Mouse (Mus musculus) bone marrow, adult 2 months (tissue): ENCODE measurements around the gene Acad10. TPM values are rescaled to one million over a fixed set of nuclear protein-coding genes. Genes with fewer than 3 reads are reported as not detected.
A peak's percentile ranks its signal among the peaks of the same experiment; 100 is the strongest.

Experiments
- H3K27ac ChIP-seq: fragments of 200-500 bp; 2 replicates; pipeline ENCODE4 v1.5.1; 2012; ENCODE audit warnings: low read depth, mild to moderate bottlenecking, control low read depth, inconsistent platforms, low read length; ENCODE audit not compliant: control insufficient read depth, poor library complexity, insufficient read depth
- H3K4me1 ChIP-seq: fragments of 200-500 bp; 2 replicates; pipeline ENCODE4 v1.6.1; 2011; ENCODE audit warnings: low read length; ENCODE audit not compliant: control insufficient read depth, insufficient read depth
- H3K4me3 ChIP-seq: fragments of 200-500 bp; replicated peaks from 2 replicates; pipeline ENCODE3; 2011; ENCODE audit warnings: mild to moderate bottlenecking, low read depth, low read length, control low read depth; ENCODE audit not compliant: control insufficient read depth
- CTCF ChIP-seq: fragments of 200-500 bp; IDR thresholded peaks from 2 replicates; pipeline ENCODE4 v1.5.1; 2011; ENCODE audit warnings: low read length, control low read depth; ENCODE audit not compliant: control insufficient read depth, insufficient read depth
- POLR2A ChIP-seq: fragments of 200-500 bp; IDR thresholded peaks from 2 replicates; pipeline ENCODE4 v1.6.1; 2011; ENCODE audit warnings: low read depth, mild to moderate bottlenecking, control low read depth, low read length, borderline replicate concordance; ENCODE audit not compliant: control insufficient read depth
- WGBS: fragments of 180-500 bp; shearing (Covaris S2); methylation state at CpG from one replicate; pipeline ENCODE4 v1.1.7; 2018; 5-methylcytosine and 5-hydroxymethylcytosine counted together
- polyA plus RNA-seq: library from polyadenylated mRNA; stranded (reverse); fragments of >200 nt; gene quantifications from 2 replicates; pipeline ENCODE4 v1.2.4, GENCODE M21; 2011; ENCODE audit warnings: low replicate concordance; ENCODE audit not compliant: missing spikeins, insufficient read depth, insufficient read length

Gene Acad10
- polyA plus RNA-seq, 1 experiment, result 8.6 TPM

DNA sequence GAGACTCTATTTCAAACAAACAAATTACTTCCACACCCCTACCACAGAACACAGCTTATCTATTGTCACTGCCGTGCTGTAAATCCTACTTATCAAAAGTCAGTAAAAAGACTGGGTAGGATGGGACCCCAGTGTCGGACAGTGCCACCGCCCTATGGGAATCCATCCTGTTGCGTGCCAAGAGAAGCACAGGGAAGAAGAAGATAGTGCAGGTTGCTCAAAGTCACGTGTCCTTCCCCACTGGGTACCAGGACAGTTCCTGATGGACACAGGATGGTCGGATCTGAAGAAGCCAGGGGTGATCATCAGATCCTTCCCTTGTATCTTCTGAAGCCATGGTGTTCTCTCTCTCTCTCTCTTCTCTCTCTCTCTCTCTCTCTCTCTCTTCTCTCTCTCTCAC, 64.6 kb downstream of the Acad10 start:
- H3K27ac ChIP-seq, result no peak overlapping the region
- H3K4me1 ChIP-seq, result peaks cover 17% of the 10 kb centered on the region
- no peak overlapping the region for H3K4me3 ChIP-seq
- no peak for TF ChIP-seq CTCF
- TF ChIP-seq POLR2A, result no peak
- WGBS, result 59% methylated on average over 6 of the region's 6 CpGs

DNA sequence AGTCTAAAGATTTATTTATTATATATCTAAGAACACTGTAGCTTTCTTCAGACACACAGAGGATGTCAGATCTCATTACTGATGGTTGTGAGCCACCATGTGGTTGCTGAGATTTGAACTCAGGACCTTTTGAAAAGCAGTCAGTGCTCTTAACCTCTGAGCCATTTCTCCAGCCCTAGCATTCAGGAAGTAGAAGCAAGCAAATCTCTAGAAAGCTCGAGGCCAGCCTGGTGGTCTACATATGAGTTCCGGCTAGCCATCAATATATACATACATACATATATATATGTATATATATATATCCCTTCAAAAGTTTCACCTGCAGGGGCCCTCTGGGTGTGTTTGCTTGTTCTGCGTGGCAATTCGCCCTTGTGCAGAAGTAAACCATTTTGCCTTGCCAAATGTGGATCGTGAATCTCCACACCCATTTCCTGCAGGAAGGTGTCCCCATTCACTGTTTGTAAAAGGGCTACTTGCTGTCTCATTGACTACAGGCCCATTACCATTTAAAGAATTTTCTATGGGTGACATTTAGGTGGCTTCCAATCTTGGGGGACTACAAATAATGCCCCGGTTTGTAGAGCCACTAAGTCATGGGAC, 65.5 kb downstream of the Acad10 start:
- WGBS, result 40% methylated on average over 6 of the region's 6 CpGs
- peaks cover 17% of the 10 kb centered on the region for H3K4me1 ChIP-seq
- H3K4me3 ChIP-seq, result no peak overlapping the region
- TF ChIP-seq CTCF, result no peak
- no peak for TF ChIP-seq POLR2A
- no peak overlapping the region for H3K27ac ChIP-seq

DNA sequence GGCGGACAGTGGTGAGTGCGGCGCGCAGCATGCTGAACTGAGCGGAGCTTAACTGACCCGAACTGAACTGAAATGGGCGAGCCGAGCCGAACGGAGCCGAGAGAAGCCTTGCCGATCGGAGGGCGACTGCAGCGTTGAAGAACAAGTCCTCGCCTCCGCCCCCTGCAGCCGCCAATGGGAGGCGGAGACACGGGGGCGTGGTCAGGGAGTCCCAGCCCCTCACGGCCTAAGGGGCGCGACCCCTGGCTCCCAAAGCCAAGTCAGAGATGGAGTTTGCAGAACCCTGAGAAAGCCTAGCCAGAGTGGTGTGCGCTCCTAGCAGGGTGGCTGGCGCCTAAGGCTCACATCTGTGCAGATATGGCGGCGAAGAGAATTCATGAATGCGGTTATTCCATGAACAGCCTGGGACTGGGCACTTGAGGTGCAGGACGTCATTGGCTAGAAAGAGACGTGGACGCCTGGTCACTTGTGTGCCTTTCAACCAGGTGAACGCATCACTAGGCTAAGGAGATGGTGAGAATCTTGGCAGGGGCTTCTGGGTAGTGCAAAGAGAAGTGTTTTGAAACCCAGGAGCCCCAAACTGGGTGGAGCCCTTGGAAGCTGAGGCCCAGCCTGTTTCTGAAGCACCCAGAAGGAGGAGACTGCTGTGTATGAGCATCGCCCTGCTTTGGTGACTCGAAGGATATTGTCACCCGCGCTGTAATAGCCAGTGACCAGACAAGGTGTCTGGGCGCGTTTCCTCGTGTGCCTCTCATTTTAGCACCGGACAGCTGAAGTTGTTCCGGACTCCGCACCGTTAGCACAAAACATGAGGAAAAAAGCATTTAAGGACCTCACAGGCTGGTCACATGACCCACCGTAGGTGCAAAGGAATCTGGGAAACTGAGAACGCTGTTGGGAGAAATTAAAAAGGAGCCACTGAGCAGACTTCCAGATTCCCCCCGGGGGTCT, 66.6 kb downstream of the Acad10 start, which contains the start of gene Aldh2:
Gene Aldh2 (minus strand): TSS at position 374 of the 951 bp plus-strand sequence.
- TF ChIP-seq CTCF, result no peak
- peak; percentile 94 for TF ChIP-seq POLR2A
- Histone ChIP-seq H3K4me1 (peaks cover 18% of the 10 kb centered on the region), H3K4me3 (peak within 1 kb of the TSS; percentile 76), H3K27ac (peak within 1 kb of the TSS; percentile 67)
- under 1% methylated on average over 47 of the region's 47 CpGs for WGBS

DNA sequence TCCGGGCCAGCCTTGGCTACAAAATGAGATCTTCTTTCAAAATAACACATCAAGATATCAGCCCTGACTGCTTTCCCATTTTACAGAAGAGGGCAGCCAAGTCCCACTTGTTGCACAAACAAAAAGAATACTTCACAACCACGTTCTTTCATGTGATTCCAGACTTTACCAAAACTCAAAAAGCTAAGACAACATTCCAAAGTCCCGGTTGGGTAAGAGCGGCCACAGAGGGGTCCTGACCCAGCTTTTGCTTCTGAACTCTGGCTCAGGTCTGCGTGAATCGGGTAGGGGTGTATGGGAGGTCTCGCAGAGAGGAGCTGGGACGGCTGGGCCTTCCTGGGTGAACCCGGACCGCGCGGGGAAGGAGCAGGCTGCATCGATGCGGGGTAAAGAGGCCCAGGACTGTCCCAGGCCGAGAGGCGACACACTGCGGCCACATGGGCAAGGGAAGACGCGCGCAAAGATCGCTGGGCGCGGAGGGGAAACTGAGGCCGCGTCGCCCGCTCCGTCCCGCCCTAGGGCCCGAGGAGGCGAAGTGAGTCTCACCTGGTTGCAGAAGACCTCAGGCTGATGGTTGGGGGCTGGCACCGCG, 67.4 kb downstream of the Acad10 start:
- Histone ChIP-seq H3K4me3 (peak overlapping the region; percentile 76), H3K27ac (peak overlapping the region; percentile 67), H3K4me1 (peaks cover 16% of the 10 kb centered on the region)
- WGBS, result 2% methylated on average over 33 of the region's 33 CpGs
- TF ChIP-seq POLR2A (no peak), CTCF (no peak)

DNA sequence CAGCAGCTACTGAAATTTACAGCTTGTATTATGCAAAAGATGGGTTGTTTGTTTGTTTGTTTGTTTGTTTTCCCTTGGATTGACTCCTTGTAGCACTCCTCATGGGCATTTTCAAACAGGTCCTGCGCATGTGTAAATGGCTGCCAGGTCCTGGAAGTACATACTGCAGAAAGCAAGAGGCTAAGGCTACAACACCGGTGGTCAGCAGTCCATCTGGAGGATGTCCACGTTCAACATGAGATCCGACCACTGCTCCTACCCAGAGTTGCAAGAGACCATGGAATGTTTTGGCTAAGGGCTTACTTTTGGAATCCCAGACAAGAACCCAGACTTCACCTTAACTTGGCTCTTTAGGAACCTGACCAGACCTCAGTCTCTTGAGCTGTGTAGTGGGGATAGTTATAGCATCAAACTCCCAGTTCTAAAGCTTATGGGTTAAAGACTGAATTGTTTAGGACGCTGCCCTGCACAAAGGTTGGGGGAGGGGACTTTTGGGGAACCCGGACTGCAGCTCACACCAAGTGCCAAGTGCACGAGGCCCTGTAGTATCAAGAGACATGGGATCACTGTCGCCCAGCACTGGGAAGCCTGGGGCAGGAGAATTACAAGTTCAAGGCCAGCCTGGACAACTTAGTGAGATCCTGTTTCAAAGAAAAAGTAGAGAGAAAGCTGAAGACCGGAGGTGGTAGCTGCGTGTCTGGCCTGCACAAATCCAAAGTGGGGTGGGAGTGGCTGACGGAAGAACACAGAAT, 68.1 kb downstream of the Acad10 start:
- WGBS, result 23% methylated on average over 11 of the region's 11 CpGs
- Histone ChIP-seq H3K4me1 (peaks cover 15% of the 10 kb centered on the region), H3K4me3 (peak overlapping the region; percentile 76)

DNA sequence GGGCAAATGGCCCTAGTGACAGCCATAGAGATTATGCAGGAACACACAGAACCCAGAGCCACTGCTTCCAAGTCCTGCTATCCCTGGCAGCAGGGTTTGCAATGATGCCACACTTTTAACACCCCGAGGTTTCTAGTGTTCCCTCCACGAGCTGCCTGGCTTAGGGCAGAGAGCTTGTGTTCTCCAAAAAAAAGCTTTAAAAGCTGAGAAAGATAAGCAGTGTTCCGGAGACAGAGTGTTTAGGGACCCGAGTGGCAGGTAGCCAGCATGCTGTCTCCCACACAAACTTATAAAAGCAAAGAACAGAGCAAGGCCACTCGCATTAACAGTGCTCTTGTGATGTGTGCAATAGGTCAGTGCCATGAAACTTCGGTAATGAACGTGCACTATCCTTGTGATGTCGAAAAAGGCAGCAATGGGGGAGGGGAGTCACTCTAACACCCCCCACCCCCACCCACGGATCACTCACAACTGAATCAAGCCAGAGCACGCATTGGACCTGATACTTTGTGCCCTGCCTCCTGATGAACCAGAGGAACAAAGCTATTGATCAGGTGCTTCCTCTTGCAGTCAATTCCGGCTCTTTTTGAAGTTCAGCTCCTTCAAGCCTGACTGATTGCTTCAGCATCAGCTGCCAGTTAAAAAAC, 68.8 kb downstream of the Acad10 start:
- H3K4me1 ChIP-seq, result peaks cover 12% of the 10 kb centered on the region
- H3K27ac ChIP-seq, result peak overlapping the region; percentile 83
- H3K4me3 ChIP-seq, result peak overlapping the region; percentile 38
- 14% methylated on average over 11 of the region's 11 CpGs for WGBS
- no peak for TF ChIP-seq POLR2A
- TF ChIP-seq CTCF, result no peak

More for the DNA sequence above, 68.1 kb downstream of the Acad10 start:
- peak overlapping the region; percentile 83; the same call in 1 of the 2 replicates for H3K27ac ChIP-seq
- TF ChIP-seq CTCF (no peak), POLR2A (no peak)

DNA sequence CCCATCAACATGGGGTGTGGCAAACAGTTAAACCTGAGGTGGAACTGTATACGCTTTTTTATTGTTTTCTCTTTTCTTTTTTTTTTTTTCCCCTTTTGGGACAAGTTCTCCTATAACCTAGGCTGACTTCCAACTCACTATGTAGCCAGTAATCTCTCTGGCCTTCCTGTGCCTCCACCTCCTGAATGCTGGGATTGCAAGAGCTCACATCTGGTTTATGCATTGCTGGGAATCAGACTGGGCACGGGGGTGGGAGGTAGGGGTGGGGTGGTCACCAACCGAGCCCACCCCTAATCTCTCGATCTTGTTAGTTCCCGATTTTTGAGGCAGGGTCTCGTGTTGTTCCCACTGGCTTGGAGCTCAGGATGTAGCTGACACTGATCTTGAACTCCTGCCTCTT, 70.4 kb downstream of the Acad10 start:
- peaks cover 13% of the 10 kb centered on the region for H3K4me1 ChIP-seq
- H3K4me3 ChIP-seq, result no peak overlapping the region
- H3K27ac ChIP-seq, result no peak overlapping the region
- TF ChIP-seq POLR2A (no peak), CTCF (no peak)
- 75% methylated on average over 6 of the region's 6 CpGs for WGBS

DNA sequence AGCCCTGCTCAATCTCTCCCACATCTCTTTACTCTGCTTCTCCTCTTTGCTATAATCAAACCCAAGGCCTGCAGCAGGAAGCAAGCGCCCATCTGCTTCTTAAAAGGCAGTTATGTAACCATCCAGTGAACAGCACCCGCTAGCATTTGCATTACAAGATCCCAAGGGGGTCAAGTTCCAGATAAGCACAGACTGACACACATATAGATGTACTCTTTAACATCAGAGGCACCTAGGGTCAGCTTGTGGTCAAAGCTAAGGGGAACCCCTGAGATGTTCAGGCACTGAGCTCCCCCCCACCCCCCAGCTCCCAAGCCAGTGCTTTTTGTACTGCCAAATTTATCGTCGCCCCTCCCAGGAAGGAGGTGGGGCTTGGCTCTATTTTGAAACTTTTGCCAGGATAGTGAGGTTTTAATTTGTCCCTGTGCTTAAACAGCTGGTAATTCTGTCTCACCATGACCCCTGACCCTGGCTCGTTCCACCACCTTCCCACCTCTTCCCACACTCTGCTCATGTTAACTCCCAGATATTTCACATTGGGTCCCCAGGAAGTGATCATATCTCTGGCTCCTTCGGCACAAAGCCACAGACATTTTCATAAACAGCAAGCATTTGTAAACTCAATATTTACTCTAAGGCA, 73.8 kb downstream of the Acad10 start:
- peak overlapping the region; percentile 40 for H3K4me3 ChIP-seq
- TF ChIP-seq POLR2A, result no peak
- no peak for TF ChIP-seq CTCF
- H3K4me1 ChIP-seq, result peaks cover 13% of the 10 kb centered on the region
- WGBS, result under 1% methylated on average over 6 of the region's 6 CpGs
- H3K27ac ChIP-seq, result peak overlapping the region; percentile 73
